Mouse (Mus musculus): ENCODE data around the gene Zfp287. TPM values are rescaled to one million over a fixed set of nuclear protein-coding genes. Genes with fewer than 3 reads are reported as not detected.

Gene Zfp287
- polyA plus RNA-seq, 1 experiment from 2014 or later: 1.2 TPM

DNA sequence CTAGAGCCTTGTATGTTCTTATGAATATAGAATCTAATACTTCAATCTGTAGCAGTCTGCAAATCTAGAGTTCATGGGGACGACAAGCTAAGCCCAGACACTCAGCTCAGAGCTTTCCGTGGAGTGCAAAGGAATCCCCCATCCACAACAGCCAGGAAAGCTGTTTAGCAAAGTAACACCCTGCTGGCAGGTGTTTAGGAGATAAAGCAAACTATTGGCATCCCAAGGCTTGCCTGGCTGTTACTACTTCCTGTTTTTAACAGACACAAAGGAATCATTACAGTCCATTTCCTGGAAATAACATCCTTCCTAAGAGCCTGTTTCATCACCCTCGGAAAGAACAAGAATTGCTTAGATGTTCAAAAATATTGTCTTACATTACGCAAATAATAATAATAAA is 70.8 kb downstream of the Zfp287 start:
- WGBS (ENCODE audit: insufficient replicate concordance): 42% methylated on average over 4 of the region's 4 CpGs
- Histone ChIP-seq H3K27me3 (replicated peaks) (no peaks in the 10 kb centered on the region), H3K27ac (no peak overlapping the region), H3K36me3 (peaks cover 22% of the 10 kb centered on the region), H3K4me1 (no peaks in the 10 kb centered on the region), H3K4me2 (no peak overlapping the region), H3K9ac (no peak overlapping the region), H3K9me3 (replicated peaks) (no peaks in the 10 kb centered on the region), H3K4me3 (no peak overlapping the region)
- no peak for ATAC-seq

DNA sequence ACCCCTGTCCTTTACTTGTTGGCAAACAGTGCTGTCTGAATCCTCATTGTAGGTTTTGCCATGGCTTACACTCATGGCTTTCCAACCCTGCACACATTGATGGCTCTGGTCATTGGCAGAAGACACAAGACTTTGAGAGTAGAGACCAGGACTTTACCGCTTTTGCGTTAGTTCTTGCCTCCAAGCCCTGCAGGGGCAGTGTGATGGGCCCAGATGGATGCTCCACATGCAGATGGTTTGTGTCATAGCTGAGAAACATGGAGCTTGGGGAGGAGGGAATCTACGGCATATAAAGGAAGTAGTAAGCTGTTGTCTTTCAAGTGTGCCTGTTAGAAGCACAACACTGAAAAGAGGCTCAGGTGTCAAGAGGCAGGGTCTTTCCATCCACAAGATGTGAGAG is 79.6 kb downstream of the Zfp287 start:
- ATAC-seq: no peak
- peaks cover 5% of the 10 kb centered on the region; the same call in 1 of the 2 replicates for H3K27me3 ChIP-seq (replicated peaks)
- H3K9me3 ChIP-seq (replicated peaks): no peaks in the 10 kb centered on the region
- peaks cover 23% of the 10 kb centered on the region; the same call in 1 of the 2 replicates for H3K36me3 ChIP-seq
- no peak overlapping the region for H3K4me3 ChIP-seq
- H3K27ac ChIP-seq: no peak overlapping the region
- H3K4me2 ChIP-seq: no peak overlapping the region
- peaks cover 24% of the 10 kb centered on the region for H3K4me1 ChIP-seq
- H3K9ac ChIP-seq: no peak overlapping the region
- 81% methylated on average over 3 of the region's 3 CpGs for WGBS (ENCODE audit: insufficient replicate concordance)

DNA sequence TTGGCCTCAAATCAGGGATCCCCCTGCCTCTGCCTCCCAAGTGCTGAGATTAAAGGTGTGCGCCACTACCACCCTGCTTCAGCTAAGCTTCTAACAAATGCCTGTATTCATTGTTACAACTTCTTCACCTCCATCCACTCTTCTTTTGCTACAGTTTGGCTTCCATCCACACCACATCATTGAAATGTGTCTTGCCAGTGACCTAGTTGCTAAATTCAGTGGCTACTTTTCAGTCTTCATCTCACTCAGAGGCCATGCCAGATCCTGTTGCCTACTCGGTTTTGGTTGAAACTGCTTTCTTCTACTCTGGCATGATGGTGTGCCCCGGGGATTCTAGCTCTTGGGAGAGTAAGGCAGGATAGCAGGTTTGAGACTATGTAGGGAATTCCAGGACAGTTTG is 80.1 kb downstream of the Zfp287 start:
- no peak for ATAC-seq

More for the DNA sequence above, 80.1 kb downstream of the Zfp287 start:
- H3K36me3 ChIP-seq: peaks cover 20% of the 10 kb centered on the region; the same call in 1 of the 2 replicates
- no peaks in the 10 kb centered on the region for H3K9me3 ChIP-seq (replicated peaks)
- peaks cover 5% of the 10 kb centered on the region; the same call in 1 of the 2 replicates for H3K27me3 ChIP-seq (replicated peaks)
- H3K4me3 ChIP-seq: no peak overlapping the region
- H3K27ac ChIP-seq: no peak overlapping the region
- H3K4me2 ChIP-seq: no peak overlapping the region
- no peak overlapping the region for H3K9ac ChIP-seq
- H3K4me1 ChIP-seq: peaks cover 29% of the 10 kb centered on the region
- WGBS (ENCODE audit: insufficient replicate concordance): 82% methylated on average over 3 of the region's 3 CpGs

Other genes starting within 250 kb of the Zfp287 start
- 30.6 and 32.3 TPM in 2 replicates for gene Cenpv, start 192.6 kb downstream of the Zfp287 start, polyA plus RNA-seq (2016; fragmentation: Nextera tagmentation; extraction: Ambion mirVana)
- 1,472 and 1,525 TPM in 2 replicates for gene Ubb, start 180.7 kb downstream of the Zfp287 start, polyA plus RNA-seq (2016; fragmentation: Nextera tagmentation; extraction: Ambion mirVana)
- 8.0 and 9.0 TPM in 2 replicates for gene Trpv2, start 157.4 kb downstream of the Zfp287 start, polyA plus RNA-seq (2016; fragmentation: Nextera tagmentation; extraction: Ambion mirVana)
- 3.4 and 3.7 TPM in 2 replicates for gene Lrrc75a, start 83.4 kb downstream of the Zfp287 start, polyA plus RNA-seq (2016; fragmentation: Nextera tagmentation; extraction: Ambion mirVana)
- 15.0 and 17.0 TPM in 2 replicates for gene Mmgt2, start 83.2 kb downstream of the Zfp287 start, polyA plus RNA-seq (2016; fragmentation: Nextera tagmentation; extraction: Ambion mirVana)
- gene Gm10428, start 21.2 kb upstream of the Zfp287 start, polyA plus RNA-seq (2016; fragmentation: Nextera tagmentation; extraction: Ambion mirVana): not detected in 2 replicates
- 2.8 and 3.0 TPM in 2 replicates for gene Zfp286, start 57.6 kb upstream of the Zfp287 start, polyA plus RNA-seq (2016; fragmentation: Nextera tagmentation; extraction: Ambion mirVana)
- gene Trim16, start 88.3 kb upstream of the Zfp287 start, polyA plus RNA-seq (2016; fragmentation: Nextera tagmentation; extraction: Ambion mirVana): 1.5 and 1.8 TPM in 2 replicates
- gene Fbxw10, start 115.2 kb upstream of the Zfp287 start, polyA plus RNA-seq (2016; fragmentation: Nextera tagmentation; extraction: Ambion mirVana): 0.17 and 0.28 TPM in 2 replicates
- gene Tvp23b, start 147.6 kb upstream of the Zfp287 start, polyA plus RNA-seq (2016; fragmentation: Nextera tagmentation; extraction: Ambion mirVana): 32.2 and 35.0 TPM in 2 replicates
- gene Cdrt4, start 219.3 kb upstream of the Zfp287 start, polyA plus RNA-seq (2016; fragmentation: Nextera tagmentation; extraction: Ambion mirVana): not detected in 2 replicates

Data from liver, embryonic 12.5 days (tissue).